ENCODE assay signal across 25 mouse cellular contexts in the genomic region with DNA sequence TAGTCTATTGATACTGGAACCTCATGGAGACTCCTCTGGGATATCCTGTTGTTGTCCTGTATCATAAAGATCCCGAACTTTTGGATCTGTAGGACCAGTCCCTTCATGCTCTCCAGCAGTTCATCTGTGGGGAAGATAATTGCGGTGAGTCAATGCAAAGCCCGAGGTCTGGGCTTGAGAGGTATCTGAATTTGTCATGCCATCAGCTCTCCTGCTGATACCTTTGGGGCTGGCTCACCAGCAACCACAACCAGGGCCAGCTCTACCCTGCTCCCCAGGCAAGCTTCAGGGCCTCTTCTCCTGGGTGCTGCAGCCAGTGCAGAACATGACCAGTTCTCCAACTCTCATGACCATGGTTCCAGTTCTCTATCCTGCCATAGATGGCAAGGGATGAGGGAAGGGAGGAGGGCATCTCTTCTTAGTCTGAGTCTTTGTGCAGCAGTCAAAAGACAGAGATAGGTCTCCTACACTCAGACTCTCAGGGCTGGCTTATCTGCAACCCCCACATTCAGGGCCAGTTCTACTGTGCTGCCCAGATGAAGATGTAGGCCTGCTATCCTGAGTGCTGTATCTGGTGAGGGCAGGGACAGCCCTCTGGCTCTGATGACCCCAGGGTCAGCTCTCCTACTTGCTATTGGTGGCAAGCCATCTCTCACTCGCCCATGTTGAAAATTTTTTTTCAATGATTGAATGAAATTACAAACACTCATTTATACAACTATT. TPM values are rescaled to one million over a fixed set of nuclear protein-coding genes. Genes with fewer than 3 reads are reported as not detected.
DNase-seq lines count a peak whose midpoint lies in the region; ATAC-seq lines count a peak whose summit lies in the region.
"Had no signal": no experiment of that assay in that cellular context is flagged by ENCODE, and none has a peak within 500 bp of the region (broad histone marks: within the 10 kb centered on the region; RNA-seq: fewer than 3 reads in every experiment).

No protein-coding gene starts in this region.

- H3K27ac ChIP-seq in liver, embryonic 12.5 days: peak overlapping the region; percentile 84
- H3K27ac ChIP-seq in midbrain, embryonic 13.5 days: no peak overlapping the region
- H3K27ac ChIP-seq in midbrain, embryonic 15.5 days: no peak overlapping the region
- H3K27ac ChIP-seq: embryonic facial prominence, embryonic 10.5 days; heart, embryonic 10.5 days; hindbrain, embryonic 14.5 days; layer of hippocampus, adult 2 months had no signal

- peak; percentile 100 for ATAC-seq in liver, embryonic 12.5 days
- peak; percentile 98 for ATAC-seq in megakaryocyte-erythroid progenitor cell, adult 5-6 weeks (replicated peaks; ENCODE audit: low FRiP score, low TSS enrichment, poor library complexity, severe bottlenecking)
- ATAC-seq in midbrain, embryonic 13.5 days: no peak
- no peak for ATAC-seq in midbrain, embryonic 15.5 days (replicated peaks)
- ATAC-seq: forebrain, embryonic 14.5 days; lung, postnatal 0 days; midbrain, embryonic 16.5 days; Patski had no signal

- peaks cover 36% of the 10 kb centered on the region for H3K4me1 ChIP-seq in liver, embryonic 12.5 days
- no peaks in the 10 kb centered on the region for H3K4me1 ChIP-seq in midbrain, embryonic 13.5 days (replicated peaks)
- no peaks in the 10 kb centered on the region for H3K4me1 ChIP-seq in midbrain, embryonic 15.5 days
- H3K4me1 ChIP-seq: embryonic facial prominence, embryonic 10.5 days had no signal

- H3K9ac ChIP-seq in liver, embryonic 12.5 days: no peak overlapping the region
- H3K9ac ChIP-seq in midbrain, embryonic 13.5 days (replicated peaks): no peak overlapping the region
- H3K9ac ChIP-seq in midbrain, embryonic 15.5 days: no peak overlapping the region
- H3K9ac ChIP-seq: hindbrain, embryonic 14.5 days had no signal

- no peaks in the 10 kb centered on the region for H3K9me3 ChIP-seq in liver, embryonic 12.5 days (replicated peaks)
- H3K9me3 ChIP-seq in midbrain, embryonic 13.5 days: no peaks in the 10 kb centered on the region
- no peaks in the 10 kb centered on the region for H3K9me3 ChIP-seq in midbrain, embryonic 15.5 days
- H3K9me3 ChIP-seq: embryonic facial prominence, embryonic 10.5 days; heart, embryonic 10.5 days had no signal

- WGBS in liver, embryonic 12.5 days (ENCODE audit: insufficient replicate concordance): 38% methylated on average over 4 of the region's 4 CpGs
- WGBS in midbrain, embryonic 13.5 days: 89% methylated on average over 4 of the region's 4 CpGs
- 86% methylated on average over 4 of the region's 4 CpGs for WGBS in midbrain, embryonic 15.5 days

- H3K4me2 ChIP-seq in liver, embryonic 12.5 days: peak overlapping the region; percentile 46
- H3K4me2 ChIP-seq in midbrain, embryonic 13.5 days (replicated peaks): no peak overlapping the region
- no peak overlapping the region for H3K4me2 ChIP-seq in midbrain, embryonic 15.5 days
- H3K4me2 ChIP-seq: hindbrain, embryonic 14.5 days had no signal

- 0 out of 2 replicates have a peak, but pooled peaks cover 3% of the 10 kb centered on the region for H3K27me3 ChIP-seq in liver, embryonic 12.5 days (replicated peaks)
- H3K27me3 ChIP-seq in midbrain, embryonic 13.5 days: no peaks in the 10 kb centered on the region
- no peaks in the 10 kb centered on the region for H3K27me3 ChIP-seq in midbrain, embryonic 15.5 days (replicated peaks)
- H3K27me3 ChIP-seq: Patski had no signal

- H3K4me3 ChIP-seq in liver, embryonic 12.5 days: no peak overlapping the region
- no peak overlapping the region for H3K4me3 ChIP-seq in midbrain, embryonic 13.5 days (replicated peaks)
- H3K4me3 ChIP-seq in midbrain, embryonic 15.5 days: no peak overlapping the region
- H3K4me3 ChIP-seq: embryonic facial prominence, embryonic 10.5 days; heart, embryonic 10.5 days; layer of hippocampus, adult 2 months had no signal

- DNase-seq in heart, adult 11 months: peak; percentile 77
- no peak for DNase-seq in heart, adult 18-20 months
- DNase-seq in spleen, postnatal 10 days (ENCODE audit: low spot score in 2 of 2): peak; percentile 11 to 25
- no peak for DNase-seq in spleen, postnatal 4 days (ENCODE audit: low spot score in 2 of 2)
- DNase-seq: adrenal gland, postnatal 10 days; cerebellum, adult 18-20 months; cerebellum, postnatal 36 days; gastrocnemius, postnatal 25 days; kidney, postnatal 14 days; layer of hippocampus, postnatal 36 days; retina, postnatal 1 day; right cerebral cortex, postnatal 4 days; thymus, adult 2 months had no signal

- no peaks in the 10 kb centered on the region for H3K36me3 ChIP-seq in liver, embryonic 12.5 days
- H3K36me3 ChIP-seq in midbrain, embryonic 13.5 days: no peaks in the 10 kb centered on the region
- no peaks in the 10 kb centered on the region for H3K36me3 ChIP-seq in midbrain, embryonic 15.5 days (replicated peaks)
- H3K36me3 ChIP-seq: embryonic facial prominence, embryonic 10.5 days; heart, embryonic 10.5 days had no signal

RNA-seq across cellular contexts. Expression of a gene that starts 42.2 kb away (rescaled TPM):
- 10 to 100 TPM; 27.3 to 43.5 TPM for total RNA-seq in heart, adult 18-20 months (2021)
- 1.1 and 1.2 TPM in 2 replicates for polyA plus RNA-seq in liver, embryonic 12.5 days (2016; fragmentation: Nextera tagmentation; extraction: Ambion mirVana)
- 2.5 and 2.7 TPM in 2 replicates for total RNA-seq in megakaryocyte-erythroid progenitor cell, adult 5-6 weeks (2014; fragmentation: Nextera tagmentation)
- total RNA-seq in megakaryocyte-erythroid progenitor cell, adult 5-6 weeks (2017): 5.9 and 6.1 TPM in 2 replicates
- 0.82 and 0.92 TPM in 2 replicates for polyA plus RNA-seq in midbrain, embryonic 13.5 days (2015; fragmentation: Nextera tagmentation; extraction: Ambion mirVana)
- polyA plus RNA-seq in midbrain, embryonic 15.5 days (2015; fragmentation: Nextera tagmentation; extraction: Ambion mirVana): 1.3 and 1.4 TPM in 2 replicates

Comparison
In these comparisons a context has a peak if more than half of its experiments do, and no peak if none do; other contexts are left out.
1. DNase-seq: peak in heart, adult 11 months (single experiment) and spleen, postnatal 10 days (2 of 2); none in heart, adult 18-20 months (0 of 2) and spleen, postnatal 4 days (0 of 2).
2. ATAC-seq: peak in liver, embryonic 12.5 days (single experiment) and megakaryocyte-erythroid progenitor cell, adult 5-6 weeks (single experiment); none in midbrain, embryonic 13.5 days (single experiment) and midbrain, embryonic 15.5 days (single experiment).